Mouse (Mus musculus) forebrain, embryonic 16.5 days (tissue): ENCODE data around the gene Mrpl55. TPM values are rescaled to one million over a fixed set of nuclear protein-coding genes. Genes with fewer than 3 reads are reported as not detected.

ENCODE experiments used
- ATAC-seq: fragments of 200-750 bp; cut with Nextera tagmentation; 2 replicates; pipeline ENCODE4 v1.8.0; 2017; ENCODE audit warnings: mild to moderate bottlenecking, moderate library complexity
- H3K27ac ChIP-seq: fragments of 300-500 bp; sonication (generic); 2 replicates; pipeline ENCODE4 v1.5.1; 2014; ENCODE audit warnings: low read length, control low read depth
- H3K27me3 ChIP-seq: fragments of 300-500 bp; sonication (generic); replicated peaks from 2 replicates; pipeline ENCODE4 v1.6.1; 2014; ENCODE audit warnings: low read length; ENCODE audit not compliant: control insufficient read depth, insufficient read depth
- H3K36me3 ChIP-seq: fragments of 300-500 bp; sonication (generic); 2 replicates; pipeline ENCODE4 v1.6.1; 2014; ENCODE audit not compliant: control insufficient read depth, insufficient read depth
- H3K4me1 ChIP-seq: fragments of 300-500 bp; sonication (generic); replicated peaks from 2 replicates; pipeline ENCODE4 v1.6.1; 2014; ENCODE audit warnings: low read length; ENCODE audit not compliant: control insufficient read depth, insufficient read depth
- H3K4me2 ChIP-seq: fragments of 300-500 bp; sonication (generic); 2 replicates; pipeline ENCODE4 v1.6.1; 2014; ENCODE audit warnings: mild to moderate bottlenecking, low read length, control low read depth
- H3K4me3 ChIP-seq: fragments of 300-500 bp; sonication (generic); replicated peaks from 2 replicates; pipeline ENCODE4 v1.5.1; 2014; ENCODE audit warnings: mild to moderate bottlenecking, low read length, control low read depth
- H3K9ac ChIP-seq: fragments of 300-500 bp; sonication (generic); replicated peaks from 2 replicates; pipeline ENCODE4 v1.6.1; 2014; ENCODE audit warnings: low read depth, low read length, control low read depth
- H3K9me3 ChIP-seq: fragments of 300-500 bp; sonication (generic); 2 replicates; pipeline ENCODE4 v1.6.1; 2016; ENCODE audit warnings: low read length; ENCODE audit not compliant: control insufficient read depth
- WGBS: fragments of 180-500 bp; shearing (Covaris S2); extraction: QIAGEN DNeasy Blood & Tissue Kit; methylation state at CpG from one replicate; pipeline ENCODE4 v1.1.7; 2014; 5-methylcytosine and 5-hydroxymethylcytosine counted together
- polyA plus RNA-seq: library from polyadenylated mRNA; unstranded; fragments of >200 nt; fragmentation: Nextera tagmentation; extraction: Ambion mirVana; gene quantifications from 2 replicates; pipeline ENCODE4 v1.2.1, GENCODE M21; 2015

Gene Mrpl55
- polyA plus RNA-seq, 1 experiment from 2014 or later, result 95.9 TPM

- H3K27ac ChIP-seq, result no peak overlapping the region
- ATAC-seq, result no peak
- peaks cover 11% of the 10 kb centered on the region for H3K4me1 ChIP-seq
- no peaks in the 10 kb centered on the region for H3K9me3 ChIP-seq
- 90% methylated on average over 5 of the region's 5 CpGs for WGBS
- H3K27me3 ChIP-seq, result no peaks in the 10 kb centered on the region
- no peak overlapping the region for H3K4me3 ChIP-seq
- peaks cover 6% of the 10 kb centered on the region; the same call in 1 of the 2 replicates for H3K36me3 ChIP-seq
- no peak overlapping the region for H3K9ac ChIP-seq
- no peak overlapping the region for H3K4me2 ChIP-seq
Observed at GRCm38 (mm10) chr11:59185490-59185889, 16.8 kb upstream of the Mrpl55 start.

DNA sequence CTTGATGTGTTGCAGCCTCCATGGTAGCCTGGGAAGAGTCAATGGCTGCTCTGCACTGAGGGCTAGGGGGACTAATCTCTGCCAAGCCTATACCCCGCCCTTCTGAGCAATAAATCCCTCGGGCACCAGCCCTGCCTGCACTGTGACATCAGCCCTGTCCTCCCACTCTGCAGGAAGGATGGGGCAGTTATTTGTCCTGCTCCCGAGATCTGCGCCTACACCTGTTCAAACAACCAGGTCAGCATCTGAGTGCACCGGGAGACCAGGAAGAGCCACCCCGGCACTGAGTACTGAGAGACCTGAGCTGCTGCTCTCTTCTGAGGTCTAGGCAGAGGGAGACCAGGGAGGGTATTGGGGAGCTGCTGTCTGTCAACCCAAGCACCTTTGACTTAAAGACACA is 14.6 kb upstream of the Mrpl55 start:
- no peak overlapping the region for H3K27ac ChIP-seq
- no peak overlapping the region for H3K4me3 ChIP-seq
- WGBS, result 87% methylated on average over 6 of the region's 6 CpGs
- H3K9ac ChIP-seq, result no peak overlapping the region
- peaks cover 16% of the 10 kb centered on the region for H3K4me1 ChIP-seq
- ATAC-seq, result no peak
- H3K36me3 ChIP-seq, result peaks cover 6% of the 10 kb centered on the region; the same call in 1 of the 2 replicates
- no peaks in the 10 kb centered on the region for H3K9me3 ChIP-seq
- H3K4me2 ChIP-seq, result no peak overlapping the region
- no peaks in the 10 kb centered on the region for H3K27me3 ChIP-seq

DNA sequence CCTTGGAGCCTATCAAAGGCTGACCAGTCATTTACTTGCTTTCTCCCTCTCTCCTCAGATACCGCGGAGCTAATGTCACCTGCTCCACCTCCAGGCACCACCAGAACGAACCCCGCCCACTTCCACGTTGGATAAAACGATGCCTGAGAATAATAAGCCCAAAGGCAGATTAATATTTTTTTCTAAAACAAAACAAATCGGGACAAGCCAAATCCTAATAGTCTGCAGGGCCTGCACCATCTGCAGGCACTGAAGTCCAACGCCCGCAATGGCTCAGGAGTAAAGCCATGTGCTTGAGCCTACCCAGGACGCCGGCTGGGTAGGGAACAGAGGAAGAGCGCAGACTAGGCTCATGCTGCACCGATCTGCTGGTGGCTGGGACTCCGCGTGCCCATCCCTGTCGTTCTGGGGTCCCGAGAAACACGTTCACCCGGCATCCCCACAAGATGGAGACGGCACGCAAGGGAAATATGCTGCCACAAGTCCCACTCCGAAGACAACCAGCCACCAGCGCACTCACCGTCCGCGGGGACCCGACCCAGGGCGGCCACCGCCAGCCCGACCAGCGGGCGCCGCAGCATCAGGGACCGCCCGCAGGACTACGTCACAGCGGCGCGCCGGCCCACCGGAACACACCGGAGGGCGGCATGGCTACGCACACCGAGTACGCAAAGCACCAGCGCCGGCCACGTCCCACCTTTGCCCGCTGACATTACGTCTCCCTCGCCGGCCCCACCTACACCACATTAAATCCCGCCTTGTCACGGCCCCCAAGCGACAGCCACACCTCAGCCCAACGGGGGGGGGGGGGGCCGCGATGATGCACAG is 10.8 kb upstream of the Mrpl55 start:
- Histone ChIP-seq H3K4me3 (peak overlapping the region; percentile 75), H3K9ac (peak overlapping the region; percentile 82), H3K4me1 (peaks cover 16% of the 10 kb centered on the region), H3K27me3 (no peaks in the 10 kb centered on the region; the same call in 1 of the 2 replicates), H3K27ac (peak overlapping the region; percentile 93), H3K36me3 (no peaks in the 10 kb centered on the region; the same call in 1 of the 2 replicates), H3K4me2 (peak overlapping the region; percentile 76), H3K9me3 (no peaks in the 10 kb centered on the region)
- ATAC-seq, result peak; percentile 95
- WGBS, result under 1% methylated on average over 59 of the region's 59 CpGs

DNA sequence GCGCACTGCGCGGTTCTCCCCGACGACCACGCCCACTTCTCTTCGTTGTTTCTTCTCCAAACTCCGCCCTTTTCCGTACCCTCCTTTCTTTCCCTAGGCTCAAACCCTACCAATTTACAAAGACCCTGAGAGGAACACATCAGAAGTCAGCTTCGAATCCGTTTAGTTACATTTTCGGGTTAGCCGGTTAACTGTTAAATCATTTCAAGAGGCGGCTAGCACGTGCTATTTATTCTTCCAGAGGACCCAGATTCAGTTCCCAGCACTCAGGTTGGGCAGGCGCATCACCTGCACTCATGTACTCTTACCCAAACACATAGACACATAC is 10.3 kb upstream of the Mrpl55 start, which contains the start of gene Guk1:
TSS of gene Guk1 (minus strand) at position 154 of the 328 bp plus-strand sequence.
- H3K9ac ChIP-seq, result peak within 1 kb of the TSS; percentile 82
- H3K9me3 ChIP-seq, result no peaks in the 10 kb centered on the region
- no peaks in the 10 kb centered on the region for H3K36me3 ChIP-seq
- peak within 1 kb of the TSS; percentile 93 for H3K27ac ChIP-seq
- WGBS, result 4% methylated on average over 16 of the region's 16 CpGs
- peak within 1 kb of the TSS; percentile 76 for H3K4me2 ChIP-seq
- H3K4me1 ChIP-seq, result peaks cover 16% of the 10 kb centered on the region
- no peaks in the 10 kb centered on the region; the same call in 1 of the 2 replicates for H3K27me3 ChIP-seq
- peak within 1 kb of the TSS; percentile 75 for H3K4me3 ChIP-seq
- ATAC-seq, result peak; percentile 6; the same call in 1 of the 2 replicates

- no peak overlapping the region for H3K9ac ChIP-seq
- ATAC-seq, result no peak
- H3K4me2 ChIP-seq, result no peak overlapping the region
- H3K27me3 ChIP-seq, result no peaks in the 10 kb centered on the region; the same call in 1 of the 2 replicates
- H3K36me3 ChIP-seq, result no peaks in the 10 kb centered on the region
- H3K9me3 ChIP-seq, result no peaks in the 10 kb centered on the region
- H3K4me3 ChIP-seq, result no peak overlapping the region
- no peak overlapping the region for H3K27ac ChIP-seq
- peaks cover 2% of the 10 kb centered on the region for H3K4me1 ChIP-seq
Observed at GRCm38 (mm10) chr11:59196230-59196629, 6.1 kb upstream of the Mrpl55 start.

- H3K9ac ChIP-seq, result peak overlapping the region; percentile 74
- H3K27me3 ChIP-seq, result no peaks in the 10 kb centered on the region
- 34% methylated on average over 16 of the region's 16 CpGs for WGBS
- H3K4me1 ChIP-seq, result peaks cover 14% of the 10 kb centered on the region
- peak overlapping the region; percentile 69 for H3K4me2 ChIP-seq
- no peak for ATAC-seq
- no peaks in the 10 kb centered on the region for H3K9me3 ChIP-seq
- H3K36me3 ChIP-seq, result peaks cover 9% of the 10 kb centered on the region; the same call in 1 of the 2 replicates
- H3K4me3 ChIP-seq, result peak overlapping the region; percentile 79
- no peak overlapping the region for H3K27ac ChIP-seq
Observed at GRCm38 (mm10) chr11:59201216-59202002, 877 bp upstream of the Mrpl55 start.

DNA sequence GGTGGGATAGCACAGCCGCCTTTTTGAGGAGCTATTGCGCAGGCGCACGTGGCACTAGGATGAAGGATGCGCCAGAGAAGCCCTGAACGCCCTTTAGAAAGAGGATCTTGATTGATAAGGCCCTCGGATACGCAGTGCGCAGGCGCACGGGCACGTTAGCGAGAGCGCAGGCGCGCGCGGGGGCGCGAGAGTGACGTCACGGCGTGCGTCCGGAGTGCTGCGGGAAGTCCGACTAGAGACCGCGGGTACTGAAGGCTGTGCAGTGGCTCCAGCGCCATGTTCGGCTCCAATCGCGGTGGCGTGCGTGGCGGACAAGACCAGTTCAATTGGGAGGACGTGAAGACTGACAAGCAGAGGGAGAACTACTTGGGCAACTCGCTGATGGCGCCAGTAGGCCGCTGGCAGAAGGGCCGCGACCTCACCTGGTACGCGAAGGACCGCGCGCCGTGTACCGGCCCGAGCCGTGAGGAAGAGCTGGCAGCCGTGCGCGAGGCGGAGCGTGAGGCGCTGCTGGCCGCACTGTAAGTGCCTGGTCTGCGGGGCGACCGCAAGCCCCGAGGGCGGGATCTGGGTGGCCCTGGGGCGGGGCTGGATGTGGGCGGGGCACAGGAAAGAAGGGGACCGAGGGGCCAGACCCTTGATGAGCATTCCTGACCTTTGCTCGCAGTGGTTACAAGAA is 6.0 kb downstream of the Mrpl55 start, which contains the start of gene 2310033P09Rik:
TSS of gene 2310033P09Rik (plus strand) at position 169 of the 679 bp plus-strand sequence.
- WGBS, result under 1% methylated on average over 67 of the region's 67 CpGs
- H3K36me3 ChIP-seq, result peaks cover 24% of the 10 kb centered on the region

DNA sequence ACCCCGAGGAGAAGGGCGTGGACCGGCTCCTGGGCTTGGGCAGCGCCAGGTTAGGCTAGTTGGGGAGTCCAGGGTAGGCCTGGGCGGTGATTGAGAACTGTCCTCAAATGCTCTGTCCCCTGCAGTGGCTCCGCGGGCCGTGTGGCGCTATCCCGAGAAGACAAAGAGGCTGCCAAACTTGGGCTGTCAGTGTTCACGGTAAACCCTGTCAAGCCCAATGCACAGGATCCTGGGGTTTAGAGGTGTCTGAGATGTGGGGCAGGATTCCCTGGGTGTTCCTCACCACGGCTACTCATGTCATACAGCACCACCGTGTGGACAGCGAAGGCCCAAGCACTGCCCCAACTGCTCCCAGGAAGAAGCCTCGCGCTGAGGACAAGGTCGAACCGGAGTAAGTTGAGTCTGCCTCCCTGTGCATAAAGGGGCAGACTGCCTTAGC is 6.7 kb downstream of the Mrpl55 start:
- no peaks in the 10 kb centered on the region for H3K9me3 ChIP-seq
- peaks cover 24% of the 10 kb centered on the region for H3K36me3 ChIP-seq
- peaks cover 23% of the 10 kb centered on the region for H3K4me1 ChIP-seq
- ATAC-seq, result peak; percentile 24
- H3K4me3 ChIP-seq, result peak overlapping the region; percentile 100
- H3K4me2 ChIP-seq, result peak overlapping the region; percentile 89
- no peaks in the 10 kb centered on the region for H3K27me3 ChIP-seq
- H3K9ac ChIP-seq, result peak overlapping the region; percentile 91
- no peak overlapping the region for H3K27ac ChIP-seq
- WGBS, result 10% methylated on average over 18 of the region's 18 CpGs

More for the DNA sequence above, 6.0 kb downstream of the Mrpl55 start, which contains the start of gene 2310033P09Rik:
- Histone ChIP-seq H3K4me2 (peak within 1 kb of the TSS; percentile 89), H3K27ac (peak within 1 kb of the TSS; percentile 87), H3K9ac (peak within 1 kb of the TSS; percentile 91), H3K4me1 (peaks cover 23% of the 10 kb centered on the region), H3K9me3 (no peaks in the 10 kb centered on the region), H3K4me3 (peak within 1 kb of the TSS; percentile 100), H3K27me3 (no peaks in the 10 kb centered on the region)
- ATAC-seq, result peak; percentile 90
